In genomic region chr6:95936504-95936903, GRCm38 (mm10) we compare ENCODE assay signal across 19 mouse cellular contexts.
DNase-seq lines count a peak whose midpoint lies in the region; ATAC-seq and TF ChIP-seq lines count a peak whose summit lies in the region.
"Had no signal": no experiment of that assay in that cellular context is flagged by ENCODE, and none has a peak within 500 bp of the region (broad histone marks: within the 10 kb centered on the region; RNA-seq: fewer than 3 reads in every experiment).

No protein-coding gene starts in this region.

- peaks cover 5% of the 10 kb centered on the region; the same call in 1 of the 2 replicates for H3K4me1 ChIP-seq in intestine, embryonic 16.5 days (ENCODE audit: control insufficient read depth, insufficient read depth, low read length)
- H3K4me1 ChIP-seq in intestine, postnatal 0 days (replicated peaks; ENCODE audit: control insufficient read depth, insufficient read depth, low read length) = 0 out of 2 replicates have a peak, but pooled peaks cover 3% of the 10 kb centered on the region
- H3K4me1 ChIP-seq in lung, embryonic 16.5 days (replicated peaks; ENCODE audit: control insufficient read depth, insufficient read depth, low read length) = peaks cover 6% of the 10 kb centered on the region; the same call in 1 of the 2 replicates
- peaks cover 2% of the 10 kb centered on the region for H3K4me1 ChIP-seq in lung, adult 2 months (ENCODE audit: control insufficient read depth, insufficient read depth, low read length)
- no peaks in the 10 kb centered on the region for H3K4me1 ChIP-seq in liver, embryonic 13.5 days (replicated peaks)
- H3K4me1 ChIP-seq in forebrain, embryonic 13.5 days = no peaks in the 10 kb centered on the region
- H3K4me1 ChIP-seq: heart, embryonic 10.5 days; heart, embryonic 15.5 days; hindbrain, embryonic 13.5 days had no signal

- no peaks in the 10 kb centered on the region for H3K27me3 ChIP-seq in intestine, embryonic 16.5 days (replicated peaks; ENCODE audit: control insufficient read depth, insufficient read depth, low read length)
- H3K27me3 ChIP-seq in intestine, postnatal 0 days (replicated peaks; ENCODE audit: control insufficient read depth, insufficient read depth, low read length) = no peaks in the 10 kb centered on the region
- H3K27me3 ChIP-seq in lung, embryonic 16.5 days (ENCODE audit: control insufficient read depth, insufficient read depth, low read depth, low read length) = no peaks in the 10 kb centered on the region
- H3K27me3 ChIP-seq in liver, embryonic 13.5 days = no peaks in the 10 kb centered on the region
- H3K27me3 ChIP-seq in forebrain, embryonic 13.5 days = no peaks in the 10 kb centered on the region
- H3K27me3 ChIP-seq: heart, embryonic 15.5 days; hindbrain, embryonic 13.5 days had no signal

- ATAC-seq in intestine, embryonic 16.5 days = 0 out of 2 replicates have a peak, but pooled peaks have one; percentile 31
- ATAC-seq in intestine, postnatal 0 days = no peak
- no peak for ATAC-seq in lung, embryonic 16.5 days (ENCODE audit: low read depth)
- peak; percentile 53 for ATAC-seq in liver, embryonic 13.5 days (ENCODE audit: low read depth)
- ATAC-seq in forebrain, embryonic 13.5 days = no peak
- ATAC-seq: activated CD4-positive, CD25-positive, alpha-beta regulatory T cell, adult 4 months; forebrain, embryonic 16.5 days had no signal

- no peak for DNase-seq in lung, adult 2 months
- no peak for DNase-seq in liver, embryonic 13.5 days
- DNase-seq in T-cell, adult 2 months (ENCODE audit: low spot score) = no peak
- DNase-seq: adrenal gland, adult 2 months; adrenal gland, postnatal 25 days; cerebellum, adult 2 months; cerebellum, postnatal 10 days; gastrocnemius, postnatal 10 days; heart, adult 18-20 months; heart, postnatal 14 days had no signal

- H3K27ac ChIP-seq in intestine, embryonic 16.5 days (ENCODE audit: low read length) = no peak overlapping the region
- no peak overlapping the region for H3K27ac ChIP-seq in intestine, postnatal 0 days (ENCODE audit: low read depth, low read length)
- peak overlapping the region; percentile 41; the same call in 1 of the 2 replicates for H3K27ac ChIP-seq in lung, embryonic 16.5 days (ENCODE audit: low read length)
- no peak overlapping the region; the same call in 1 of the 2 replicates for H3K27ac ChIP-seq in liver, embryonic 13.5 days
- no peak overlapping the region for H3K27ac ChIP-seq in forebrain, embryonic 13.5 days
- H3K27ac ChIP-seq: heart, embryonic 10.5 days; heart, embryonic 15.5 days; hindbrain, embryonic 13.5 days had no signal

- H3K36me3 ChIP-seq in intestine, embryonic 16.5 days (ENCODE audit: control insufficient read depth, insufficient read depth, low read length) = no peaks in the 10 kb centered on the region
- no peaks in the 10 kb centered on the region for H3K36me3 ChIP-seq in intestine, postnatal 0 days (ENCODE audit: control insufficient read depth, insufficient read depth)
- H3K36me3 ChIP-seq in lung, embryonic 16.5 days (ENCODE audit: control insufficient read depth, insufficient read depth, low read length) = no peaks in the 10 kb centered on the region
- H3K36me3 ChIP-seq in liver, embryonic 13.5 days = no peaks in the 10 kb centered on the region
- no peaks in the 10 kb centered on the region for H3K36me3 ChIP-seq in forebrain, embryonic 13.5 days (ENCODE audit: poor library complexity, severe bottlenecking)
- H3K36me3 ChIP-seq: heart, embryonic 10.5 days; heart, embryonic 15.5 days; hindbrain, embryonic 13.5 days had no signal

- H3K9ac ChIP-seq in intestine, embryonic 16.5 days (ENCODE audit: low read depth, low read length) = no peak overlapping the region
- no peak overlapping the region for H3K9ac ChIP-seq in intestine, postnatal 0 days (ENCODE audit: low read depth, low read length)
- no peak overlapping the region for H3K9ac ChIP-seq in lung, embryonic 16.5 days (ENCODE audit: low read length)
- H3K9ac ChIP-seq in liver, embryonic 13.5 days = no peak overlapping the region
- no peak overlapping the region for H3K9ac ChIP-seq in forebrain, embryonic 13.5 days
- H3K9ac ChIP-seq: heart, embryonic 15.5 days; hindbrain, embryonic 13.5 days had no signal

- WGBS in intestine, embryonic 16.5 days = 25% methylated on average over 2 of the region's 2 CpGs
- 18% methylated on average over 2 of the region's 2 CpGs for WGBS in intestine, postnatal 0 days
- 11% methylated on average over 2 of the region's 2 CpGs for WGBS in lung, embryonic 16.5 days
- WGBS in lung, adult 2 months = 15% methylated on average over 2 of the region's 2 CpGs
- 38% methylated on average over 2 of the region's 2 CpGs for WGBS in liver, embryonic 13.5 days (ENCODE audit: insufficient replicate concordance)
- WGBS in forebrain, embryonic 13.5 days = 70% methylated on average over 2 of the region's 2 CpGs

- no peak overlapping the region for H3K4me3 ChIP-seq in intestine, embryonic 16.5 days (ENCODE audit: low read length)
- no peak overlapping the region for H3K4me3 ChIP-seq in intestine, postnatal 0 days (ENCODE audit: low read depth, low read length)
- no peak overlapping the region for H3K4me3 ChIP-seq in lung, embryonic 16.5 days (ENCODE audit: low read length)
- no peak overlapping the region for H3K4me3 ChIP-seq in lung, adult 2 months (replicated peaks; ENCODE audit: extremely low read depth, low read depth, low read length)
- no peak overlapping the region for H3K4me3 ChIP-seq in liver, embryonic 13.5 days (replicated peaks)
- H3K4me3 ChIP-seq in forebrain, embryonic 13.5 days = no peak overlapping the region
- H3K4me3 ChIP-seq: heart, embryonic 10.5 days; heart, embryonic 15.5 days; hindbrain, embryonic 13.5 days had no signal

- H3K4me2 ChIP-seq in intestine, embryonic 16.5 days (ENCODE audit: low read depth, low read length) = no peak overlapping the region
- H3K4me2 ChIP-seq in intestine, postnatal 0 days (replicated peaks; ENCODE audit: low read depth) = no peak overlapping the region
- no peak overlapping the region for H3K4me2 ChIP-seq in lung, embryonic 16.5 days (ENCODE audit: low read depth, low read length)
- H3K4me2 ChIP-seq in liver, embryonic 13.5 days = no peak overlapping the region
- no peak overlapping the region for H3K4me2 ChIP-seq in forebrain, embryonic 13.5 days
- H3K4me2 ChIP-seq: heart, embryonic 15.5 days; hindbrain, embryonic 13.5 days had no signal

- TF ChIP-seq POLR2A in lung, adult 2 months (IDR thresholded peaks at IDR 0.05; ENCODE audit: borderline replicate concordance, extremely low read depth, low read depth, low read length) = no peak

- no peaks in the 10 kb centered on the region for H3K9me3 ChIP-seq in intestine, embryonic 16.5 days (ENCODE audit: control insufficient read depth, low read length)
- H3K9me3 ChIP-seq in intestine, postnatal 0 days (ENCODE audit: control insufficient read depth) = no peaks in the 10 kb centered on the region
- no peaks in the 10 kb centered on the region for H3K9me3 ChIP-seq in lung, embryonic 16.5 days (ENCODE audit: control insufficient read depth, low read length)
- no peaks in the 10 kb centered on the region for H3K9me3 ChIP-seq in liver, embryonic 13.5 days (replicated peaks)
- H3K9me3 ChIP-seq in forebrain, embryonic 13.5 days (replicated peaks) = no peaks in the 10 kb centered on the region
- H3K9me3 ChIP-seq: heart, embryonic 10.5 days; heart, embryonic 15.5 days; hindbrain, embryonic 13.5 days had no signal

- TF ChIP-seq CTCF in intestine, postnatal 0 days (IDR thresholded peaks at IDR 0.05; ENCODE audit: low read depth) = no peak
- TF ChIP-seq CTCF in lung, adult 2 months (IDR thresholded peaks at IDR 0.05; ENCODE audit: insufficient read depth, low read length) = no peak

Comparison
In these comparisons a context has a peak if more than half of its experiments do, and no peak if none do; other contexts are left out.
1. ATAC-seq: peak in intestine, embryonic 16.5 days (single experiment) and liver, embryonic 13.5 days (single experiment); none in intestine, postnatal 0 days (single experiment), lung, embryonic 16.5 days (single experiment) and forebrain, embryonic 13.5 days (single experiment).